ENCODE assay signal across 11 mouse cellular contexts in the genomic region with DNA sequence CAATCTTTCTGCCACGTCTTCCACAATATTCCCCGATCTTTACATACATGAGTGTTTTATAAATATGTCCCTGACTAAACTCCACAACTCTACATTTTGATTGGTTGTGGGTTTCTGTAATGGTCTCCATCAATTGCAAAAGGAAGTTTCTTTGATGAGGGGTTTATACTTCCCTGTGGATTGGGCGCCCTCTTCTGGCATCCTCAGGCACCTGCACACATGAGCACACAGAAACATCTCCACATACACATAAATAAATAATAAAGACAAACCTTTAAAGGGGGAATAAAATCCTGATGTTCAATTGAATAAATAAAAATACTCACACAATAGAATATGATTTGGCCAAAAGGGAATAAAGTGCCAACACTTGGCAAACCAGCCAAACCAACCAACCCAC.
DNase-seq lines count a peak whose midpoint lies in the region; ATAC-seq and TF ChIP-seq lines count a peak whose summit lies in the region.
"Had no signal": no experiment of that assay in that cellular context is flagged by ENCODE, and none has a peak within 500 bp of the region (broad histone marks: within the 10 kb centered on the region; RNA-seq: fewer than 3 reads in every experiment).

No protein-coding gene starts in this region.

- no peak overlapping the region for H3K4me3 ChIP-seq in forebrain, embryonic 14.5 days (ENCODE audit: low read depth, low read length)
- H3K4me3 ChIP-seq in forebrain, embryonic 11.5 days (ENCODE audit: low read depth, low read length), result no peak overlapping the region
- H3K4me3 ChIP-seq in lung, embryonic 14.5 days (ENCODE audit: low read depth, low read length), result no peak overlapping the region
- no peak overlapping the region for H3K4me3 ChIP-seq in liver, postnatal 0 days (ENCODE audit: low read depth, low read length)
- H3K4me3 ChIP-seq: liver, embryonic 13.5 days; neural tube, embryonic 13.5 days; stomach, embryonic 15.5 days had no signal

- H3K36me3 ChIP-seq in forebrain, embryonic 14.5 days (ENCODE audit: control insufficient read depth, insufficient read depth, low read length), result peaks cover 4% of the 10 kb centered on the region; the same call in 1 of the 2 replicates
- H3K36me3 ChIP-seq in forebrain, embryonic 11.5 days (ENCODE audit: control insufficient read depth, insufficient read depth, low read length), result no peaks in the 10 kb centered on the region
- no peaks in the 10 kb centered on the region for H3K36me3 ChIP-seq in lung, embryonic 14.5 days (ENCODE audit: insufficient read depth)
- no peaks in the 10 kb centered on the region for H3K36me3 ChIP-seq in liver, postnatal 0 days (replicated peaks; ENCODE audit: insufficient read depth, low read length)
- H3K36me3 ChIP-seq: liver, embryonic 13.5 days; stomach, embryonic 15.5 days had no signal

- H3K27ac ChIP-seq in forebrain, embryonic 14.5 days (ENCODE audit: low read depth, low read length), result no peak overlapping the region
- H3K27ac ChIP-seq in forebrain, embryonic 11.5 days (ENCODE audit: low read depth, low read length), result no peak overlapping the region
- no peak overlapping the region for H3K27ac ChIP-seq in lung, embryonic 14.5 days (ENCODE audit: low read depth)
- no peak overlapping the region for H3K27ac ChIP-seq in liver, postnatal 0 days (ENCODE audit: low read depth)
- H3K27ac ChIP-seq: liver, embryonic 13.5 days; neural tube, embryonic 13.5 days; stomach, embryonic 15.5 days had no signal

- WGBS in forebrain, embryonic 14.5 days, result 80% methylated on average over 3 of the region's 3 CpGs
- WGBS in forebrain, embryonic 11.5 days, result 79% methylated on average over 3 of the region's 3 CpGs
- WGBS in lung, embryonic 14.5 days, result 67% methylated on average over 3 of the region's 3 CpGs
- 72% methylated on average over 3 of the region's 3 CpGs for WGBS in liver, postnatal 0 days (ENCODE audit: insufficient replicate concordance)

- DNase-seq in forebrain, embryonic 14.5 days (ENCODE audit: low spot score), result peak; percentile 22
- no peak for DNase-seq in forebrain, embryonic 11.5 days (ENCODE audit: low spot score)
- peak; percentile 60 for DNase-seq in lung, embryonic 14.5 days
- no peak for DNase-seq in lung, adult 18-20 months
- DNase-seq in ES-CJ7 (ENCODE audit: low read depth, low spot score), result peak; percentile 62
- DNase-seq in liver, postnatal 0 days, result no peak
- DNase-seq in heart, adult 8-10 months (ENCODE audit: low spot score), result no peak
- no peak for DNase-seq in layer of hippocampus, adult 11-12 months (ENCODE audit: low spot score)
- DNase-seq: liver, embryonic 13.5 days had no signal

- H3K9me3 ChIP-seq in forebrain, embryonic 14.5 days (replicated peaks; ENCODE audit: control insufficient read depth, low read length), result no peaks in the 10 kb centered on the region
- H3K9me3 ChIP-seq in forebrain, embryonic 11.5 days (ENCODE audit: control insufficient read depth, low read length), result no peaks in the 10 kb centered on the region
- H3K9me3 ChIP-seq in lung, embryonic 14.5 days (ENCODE audit: low read depth, low read length), result no peaks in the 10 kb centered on the region
- H3K9me3 ChIP-seq in liver, postnatal 0 days (ENCODE audit: low read length), result no peaks in the 10 kb centered on the region
- H3K9me3 ChIP-seq: liver, embryonic 13.5 days; neural tube, embryonic 13.5 days; stomach, embryonic 15.5 days had no signal

- TF ChIP-seq EP300 in liver, postnatal 0 days (IDR thresholded peaks at IDR 0.05; ENCODE audit: low read depth), result no peak

- TF ChIP-seq CTCF in lung, embryonic 14.5 days (IDR thresholded peaks at IDR 0.05; ENCODE audit: low read depth), result peak; percentile 58
- peak; percentile 56 for TF ChIP-seq CTCF in liver, postnatal 0 days (IDR thresholded peaks at IDR 0.05; ENCODE audit: low read depth)

- no peak overlapping the region for H3K4me2 ChIP-seq in forebrain, embryonic 14.5 days (ENCODE audit: low read length)
- H3K4me2 ChIP-seq in forebrain, embryonic 11.5 days (ENCODE audit: low read depth, low read length, severe bottlenecking), result no peak overlapping the region
- no peak overlapping the region for H3K4me2 ChIP-seq in lung, embryonic 14.5 days
- H3K4me2 ChIP-seq in liver, postnatal 0 days (ENCODE audit: low read depth, low read length), result no peak overlapping the region
- H3K4me2 ChIP-seq: liver, embryonic 13.5 days; neural tube, embryonic 13.5 days; stomach, embryonic 15.5 days had no signal

- no peak overlapping the region for H3K9ac ChIP-seq in forebrain, embryonic 14.5 days (ENCODE audit: low read length)
- no peak overlapping the region for H3K9ac ChIP-seq in forebrain, embryonic 11.5 days (ENCODE audit: low read length)
- no peak overlapping the region for H3K9ac ChIP-seq in lung, embryonic 14.5 days
- H3K9ac ChIP-seq in liver, postnatal 0 days (replicated peaks), result no peak overlapping the region
- H3K9ac ChIP-seq: liver, embryonic 13.5 days; neural tube, embryonic 13.5 days; stomach, embryonic 15.5 days had no signal

- no peak for ATAC-seq in forebrain, embryonic 14.5 days
- ATAC-seq in forebrain, embryonic 11.5 days (replicated peaks; ENCODE audit: low FRiP score), result no peak
- no peak for ATAC-seq in lung, embryonic 14.5 days (ENCODE audit: insufficient read depth)
- no peak for ATAC-seq in liver, postnatal 0 days

- no peaks in the 10 kb centered on the region for H3K4me1 ChIP-seq in forebrain, embryonic 14.5 days (ENCODE audit: control insufficient read depth, insufficient read depth, low read length)
- H3K4me1 ChIP-seq in forebrain, embryonic 11.5 days (replicated peaks; ENCODE audit: control insufficient read depth, insufficient read depth, low read length), result no peaks in the 10 kb centered on the region
- H3K4me1 ChIP-seq in lung, embryonic 14.5 days (ENCODE audit: insufficient read depth), result peaks cover 20% of the 10 kb centered on the region
- no peaks in the 10 kb centered on the region for H3K4me1 ChIP-seq in liver, postnatal 0 days (ENCODE audit: insufficient read depth)
- H3K4me1 ChIP-seq: liver, embryonic 13.5 days had no signal

- H3K27me3 ChIP-seq in forebrain, embryonic 14.5 days (replicated peaks; ENCODE audit: control insufficient read depth, insufficient read depth, low read length), result no peaks in the 10 kb centered on the region
- no peaks in the 10 kb centered on the region for H3K27me3 ChIP-seq in forebrain, embryonic 11.5 days (ENCODE audit: control insufficient read depth, insufficient read depth, low read length)
- H3K27me3 ChIP-seq in lung, embryonic 14.5 days (ENCODE audit: insufficient read depth, low read length), result no peaks in the 10 kb centered on the region
- H3K27me3 ChIP-seq in liver, postnatal 0 days (ENCODE audit: insufficient read depth, low read length), result no peaks in the 10 kb centered on the region
- H3K27me3 ChIP-seq: liver, embryonic 13.5 days; neural tube, embryonic 13.5 days; stomach, embryonic 15.5 days had no signal

Comparison
In these comparisons a context has a peak if more than half of its experiments do, and no peak if none do; other contexts are left out.
1. DNase-seq: peak in forebrain, embryonic 14.5 days (single experiment), lung, embryonic 14.5 days (single experiment) and ES-CJ7 (single experiment); none in forebrain, embryonic 11.5 days (single experiment), lung, adult 18-20 months (0 of 2), liver, postnatal 0 days (single experiment), heart, adult 8-10 months (single experiment) and layer of hippocampus, adult 11-12 months (single experiment).